Mouse (Mus musculus) CH12.LX (cell line): ENCODE measurements around the gene Gm4498. TPM values are rescaled to one million over a fixed set of nuclear protein-coding genes. Genes with fewer than 3 reads are reported as not detected.
"Not testable (repeated sequence)": the region's sequence is repeated elsewhere in the genome, so short reads cannot be mapped to it uniquely, and the experiment has no call there.

Source experiments
- DNase-seq: peaks from one replicate; pipeline ENCODE4 v3.0.0-alpha.2; 2013; ENCODE audit errors: extremely low read depth
- H3K27ac ChIP-seq: 2 replicates; pipeline ENCODE4 v1.5.1; 2012; ENCODE audit warnings: low read depth, mild to moderate bottlenecking, control low read depth, moderate library complexity; ENCODE audit not compliant: insufficient read depth
- H3K27me3 ChIP-seq: replicated peaks from 2 replicates; pipeline ENCODE3; 2012; ENCODE audit warnings: inconsistent platforms
- H3K36me3 ChIP-seq, 2 experiments: replicated peaks in 1 of 2; 2 replicates each; pipeline versions ENCODE3 to v1.6.1; 2012; ENCODE audit warnings: inconsistent platforms in 1 of 2, low read length in 1 of 2, mild to moderate bottlenecking in 1 of 2, mixed read lengths in 1 of 2, moderate library complexity in 1 of 2; ENCODE audit not compliant: control insufficient read depth in 1 of 2, insufficient read depth in 1 of 2
- H3K4me1 ChIP-seq, 2 experiments: 2 replicates each; pipeline ENCODE4 v1.6.1; 2012; ENCODE audit warnings: inconsistent platforms in 1 of 2, moderate library complexity in 1 of 2; ENCODE audit not compliant: insufficient read depth in 2 of 2, control insufficient read depth in 1 of 2
- H3K4me2 ChIP-seq: 2 replicates; pipeline ENCODE4 v1.6.1; 2012; ENCODE audit warnings: low read depth, mild to moderate bottlenecking, control low read depth; ENCODE audit not compliant: poor library complexity, insufficient read depth, severe bottlenecking
- H3K4me3 ChIP-seq, 3 experiments: fragments of 150-350 bp in 1 of 3; sonication (generic) in 1 of 3; replicated peaks in 1 of 3; 2 replicates each; pipeline versions ENCODE3 to v1.5.1; 2011 to 2012; ENCODE audit warnings: low read depth in 2 of 3, low read length in 2 of 3, mild to moderate bottlenecking in 2 of 3, moderate library complexity in 2 of 3, control low read depth in 1 of 3, improper control_type of control experiment in 1 of 3, inconsistent platforms in 1 of 3, mixed read lengths in 1 of 3; ENCODE audit not compliant: poor library complexity in 1 of 3
- H3K79me2 ChIP-seq: replicated peaks from 2 replicates; pipeline ENCODE4 v1.6.1; 2012; ENCODE audit warnings: mild to moderate bottlenecking, moderate library complexity; ENCODE audit not compliant: control insufficient read depth, poor library complexity, insufficient read depth, severe bottlenecking; ENCODE audit errors: extremely low read depth
- H3K9ac ChIP-seq: 2 replicates; pipeline ENCODE4 v1.6.1; 2012; ENCODE audit warnings: low read depth, mild to moderate bottlenecking, control low read depth, moderate library complexity; ENCODE audit not compliant: insufficient read depth
- H3K9me3 ChIP-seq: replicated peaks from 2 replicates; pipeline ENCODE3; 2012; ENCODE audit warnings: low read length, inconsistent platforms, mixed read lengths
- dilution Hi-C: fragments of 300-500 bp; cut with MboI; formaldehyde crosslinking; loops from 2 replicates; pipeline ENCODE4 v1.14.3; 2020; ENCODE audit warnings: low sequenced_read_pairs; ENCODE audit not compliant: extremely low pct_unique_long_range_greater_than_20kb, extremely low pct_ligation_motif_present
- in situ Hi-C: fragments of 300-500 bp; cut with MboI; formaldehyde crosslinking; loops from 3 replicates; pipeline ENCODE4 v1.14.3; 2019; ENCODE audit warnings: low sequenced_read_pairs, low pct_ligation_motif_present, low pct_unique_long_range_greater_than_20kb, mixed read lengths
- polyA plus RNA-seq: library from polyadenylated mRNA; unstranded; fragments of >175 nt; gene quantifications from 2 replicates; pipeline ENCODE4 v1.2.1, GENCODE M21; 2012; ENCODE audit warnings: low read depth; ENCODE audit not compliant: insufficient read length
- total RNA-seq, 2 experiments: library from RNA; depleted of rRNA; stranded (reverse); fragments of 300-350 nt in 1 of 2; fragments of >200 nt in 1 of 2; gene quantifications; 2 replicates each; pipeline ENCODE4 v1.2.3; 2012 to 2014

Gm4498 gene
- not detected in 2 replicates for total RNA-seq (2012; rRNA removed)
- not detected in 2 replicates for total RNA-seq (2014; rRNA removed)
- not detected in 2 replicates for polyA plus RNA-seq

DNA sequence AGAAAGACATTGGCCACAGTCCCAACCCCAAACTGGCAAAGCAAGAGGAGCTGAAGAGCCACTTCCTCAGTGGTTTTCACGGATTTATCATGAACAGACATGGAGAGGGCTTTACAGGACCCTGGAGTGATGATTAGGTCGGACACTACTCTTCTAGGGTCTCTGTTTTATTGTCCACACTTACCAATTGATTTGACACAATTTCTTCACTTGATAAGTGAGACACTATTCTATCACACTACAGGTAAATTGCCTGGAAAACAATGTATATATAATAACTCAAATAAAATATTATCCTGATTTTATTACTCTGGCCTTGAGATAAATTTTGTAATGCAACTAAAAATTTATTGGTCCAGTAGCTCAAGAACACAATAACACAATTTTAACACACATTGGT is at the start of gene Gm4498:
TSS of gene Gm4498 (minus strand) at position 101 of the 400 bp plus-strand sequence.
- H3K9me3 ChIP-seq, H3K4me1 ChIP-seq, dilution Hi-C loops, H3K4me2 ChIP-seq, H3K9ac ChIP-seq, DNase-seq, H3K4me3 ChIP-seq, H3K79me2 ChIP-seq, H3K27ac ChIP-seq, H3K36me3 ChIP-seq, H3K27me3 ChIP-seq, in situ Hi-C loops: not testable (repeated sequence)

DNA sequence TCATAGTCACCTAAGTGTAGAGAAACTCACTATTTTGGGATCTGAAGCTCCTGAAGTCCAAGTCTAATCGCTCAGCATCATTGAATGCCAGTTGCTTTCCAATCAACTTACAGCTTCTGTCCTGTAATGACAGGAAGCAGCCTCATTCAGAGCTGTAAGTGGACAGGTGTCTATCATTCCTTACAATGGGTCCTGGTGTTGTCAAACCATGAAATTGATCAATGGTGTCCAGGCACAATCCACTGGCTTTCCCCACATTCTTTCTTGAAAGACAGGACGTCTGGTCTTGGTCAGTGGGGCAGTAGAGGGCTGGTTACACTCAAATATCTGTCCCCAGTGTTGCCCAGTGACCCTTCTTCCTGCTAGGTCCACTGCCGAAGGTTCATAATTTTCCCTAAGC is 29.1 kb upstream of the Gm4498 start, which contains the start of gene Gm5890:
TSS of gene Gm5890 (minus strand) at position 101 of the 400 bp plus-strand sequence.
- DNase-seq, in situ Hi-C loops, dilution Hi-C loops, H3K79me2 ChIP-seq, H3K4me1 ChIP-seq, H3K27me3 ChIP-seq, H3K9me3 ChIP-seq, H3K9ac ChIP-seq, H3K4me3 ChIP-seq, H3K36me3 ChIP-seq, H3K27ac ChIP-seq, H3K4me2 ChIP-seq: not testable (repeated sequence)

DNA sequence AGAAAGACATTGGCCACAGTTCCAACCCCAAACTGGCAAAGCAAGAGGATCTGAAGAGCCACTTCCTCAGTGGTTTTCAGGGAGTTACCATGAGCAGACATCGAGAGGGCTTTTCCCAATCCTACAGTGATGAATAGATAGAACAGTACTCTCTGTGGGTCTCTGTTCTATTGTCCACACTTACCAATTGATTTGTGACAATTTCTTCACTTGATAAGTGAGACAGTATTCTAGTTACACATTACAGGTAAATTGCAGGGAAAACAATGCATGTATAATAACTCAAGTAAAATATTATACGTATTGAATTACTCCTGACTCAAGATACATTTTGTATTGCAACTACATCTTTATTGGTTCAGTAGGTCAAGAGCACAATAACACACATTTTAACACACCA is 28.1 kb downstream of the Gm4498 start, which contains the start of gene Gm6164:
TSS of gene Gm6164 (minus strand) at position 101 of the 400 bp plus-strand sequence.
- in situ Hi-C loops, H3K36me3 ChIP-seq, DNase-seq, H3K9ac ChIP-seq, H3K4me1 ChIP-seq, H3K9me3 ChIP-seq, H3K4me3 ChIP-seq, H3K27me3 ChIP-seq, H3K27ac ChIP-seq, dilution Hi-C loops, H3K79me2 ChIP-seq, H3K4me2 ChIP-seq: not testable (repeated sequence)

- H3K27me3 ChIP-seq, H3K27ac ChIP-seq, H3K4me2 ChIP-seq, H3K36me3 ChIP-seq, H3K79me2 ChIP-seq, H3K9me3 ChIP-seq, in situ Hi-C loops, H3K4me1 ChIP-seq, dilution Hi-C loops, DNase-seq, H3K4me3 ChIP-seq, H3K9ac ChIP-seq: not testable (repeated sequence)
Observed at GRCm38 (mm10) chr7:20193410-20193809, 40.2 kb downstream of the Gm4498 start, which contains the start of gene Vmn1r95. Gene Vmn1r95 (plus strand): TSS chr7:20193710.

Other genes with a start within 250 kb of the Gm4498 start
- gene Nlrp9b, start 242.4 kb downstream of the Gm4498 start, total RNA-seq (2012; rRNA removed) = 0.21 and 0.34 TPM in 2 replicates
- 1.4 TPM in 2 replicates for gene Nlrp9b, start 242.4 kb downstream of the Gm4498 start, total RNA-seq (2014; rRNA removed)
- 1.4 and 2.3 TPM in 2 replicates for gene Nlrp9b, start 242.4 kb downstream of the Gm4498 start, polyA plus RNA-seq
- not detected in 2 replicates for gene Vmn1r91, start 134.1 kb downstream of the Gm4498 start, total RNA-seq (2012; rRNA removed)
- gene Vmn1r91, start 134.1 kb downstream of the Gm4498 start, total RNA-seq (2014; rRNA removed) = not detected in 2 replicates
- gene Vmn1r91, start 134.1 kb downstream of the Gm4498 start, polyA plus RNA-seq = not detected in 2 replicates
- not detected in 2 replicates for gene Gm16442, start 111.2 kb downstream of the Gm4498 start, total RNA-seq (2012; rRNA removed)
- gene Gm16442, start 111.2 kb downstream of the Gm4498 start, total RNA-seq (2014; rRNA removed) = not detected in 2 replicates
- not detected in 2 replicates for gene Gm16442, start 111.2 kb downstream of the Gm4498 start, polyA plus RNA-seq
- gene Vmn1r93, start 94.7 kb downstream of the Gm4498 start, total RNA-seq (2012; rRNA removed) = not detected in 2 replicates
- gene Vmn1r93, start 94.7 kb downstream of the Gm4498 start, total RNA-seq (2014; rRNA removed) = not detected in 2 replicates
- not detected in 2 replicates for gene Vmn1r93, start 94.7 kb downstream of the Gm4498 start, polyA plus RNA-seq
- gene Vmn1r94, start 65.5 kb downstream of the Gm4498 start, total RNA-seq (2012; rRNA removed) = not detected in 2 replicates
- gene Vmn1r94, start 65.5 kb downstream of the Gm4498 start, total RNA-seq (2014; rRNA removed) = not detected in 2 replicates
- gene Vmn1r94, start 65.5 kb downstream of the Gm4498 start, polyA plus RNA-seq = not detected in 2 replicates
- not detected in 2 replicates for gene Vmn1r95, start 40.1 kb downstream of the Gm4498 start, total RNA-seq (2012; rRNA removed)
- not detected in 2 replicates for gene Vmn1r95, start 40.1 kb downstream of the Gm4498 start, total RNA-seq (2014; rRNA removed)
- gene Vmn1r95, start 40.1 kb downstream of the Gm4498 start, polyA plus RNA-seq = not detected in 2 replicates
- gene Gm6164, start 28.2 kb downstream of the Gm4498 start, total RNA-seq (2012; rRNA removed) = not detected in 2 replicates
- not detected in 2 replicates for gene Gm6164, start 28.2 kb downstream of the Gm4498 start, total RNA-seq (2014; rRNA removed)
- gene Gm6164, start 28.2 kb downstream of the Gm4498 start, polyA plus RNA-seq = not detected in 2 replicates
- not detected in 2 replicates for gene Gm5890, start 29.0 kb upstream of the Gm4498 start, total RNA-seq (2012; rRNA removed)
- not detected in 2 replicates for gene Gm5890, start 29.0 kb upstream of the Gm4498 start, total RNA-seq (2014; rRNA removed)
- not detected in 2 replicates for gene Gm5890, start 29.0 kb upstream of the Gm4498 start, polyA plus RNA-seq
- not detected in 2 replicates for gene Gm4133, start 100.2 kb upstream of the Gm4498 start, total RNA-seq (2012; rRNA removed)
- not detected in 2 replicates for gene Gm4133, start 100.2 kb upstream of the Gm4498 start, total RNA-seq (2014; rRNA removed)
- not detected in 2 replicates for gene Gm4133, start 100.2 kb upstream of the Gm4498 start, polyA plus RNA-seq
- not detected in 2 replicates for gene Gm5728, start 141.6 kb upstream of the Gm4498 start, total RNA-seq (2012; rRNA removed)
- gene Gm5728, start 141.6 kb upstream of the Gm4498 start, total RNA-seq (2014; rRNA removed) = not detected in 2 replicates
- gene Gm5728, start 141.6 kb upstream of the Gm4498 start, polyA plus RNA-seq = not detected in 2 replicates
- gene Vmn1r100, start 184.1 kb upstream of the Gm4498 start, total RNA-seq (2012; rRNA removed) = not detected in 2 replicates
- gene Vmn1r100, start 184.1 kb upstream of the Gm4498 start, total RNA-seq (2014; rRNA removed) = not detected in 2 replicates
- gene Vmn1r100, start 184.1 kb upstream of the Gm4498 start, polyA plus RNA-seq = not detected in 2 replicates
- gene Vmn1r101, start 208.8 kb upstream of the Gm4498 start, total RNA-seq (2012; rRNA removed) = not detected in 2 replicates
- not detected in 2 replicates for gene Vmn1r101, start 208.8 kb upstream of the Gm4498 start, total RNA-seq (2014; rRNA removed)
- not detected in 2 replicates for gene Vmn1r101, start 208.8 kb upstream of the Gm4498 start, polyA plus RNA-seq
- gene Gm10670, start 241.1 kb upstream of the Gm4498 start, total RNA-seq (2012; rRNA removed) = not detected in 2 replicates
- not detected in 2 replicates for gene Gm10670, start 241.1 kb upstream of the Gm4498 start, total RNA-seq (2014; rRNA removed)
- not detected in 2 replicates for gene Gm10670, start 241.1 kb upstream of the Gm4498 start, polyA plus RNA-seq